Mouse (Mus musculus) adrenal gland, adult 2 months (tissue): ENCODE data around the gene Atpaf1. TPM values are rescaled to one million over a fixed set of nuclear protein-coding genes. Genes with fewer than 3 reads are reported as not detected.

Experiments
- DNase-seq: peaks from one replicate; pipeline ENCODE4 v3.0.0; 2021
- polyA plus RNA-seq: library from polyadenylated mRNA; depleted of rRNA; stranded (reverse); fragments of >200 nt; gene quantifications from 2 replicates; pipeline ENCODE4 v1.2.3, GENCODE M21; 2012; rRNA removed
- total RNA-seq, 2 experiments: library from RNA; stranded (reverse); gene quantifications; 2 replicates each; pipeline ENCODE4 v1.2.3; 2021

The Atpaf1 gene
- total and polyA plus RNA-seq, 3 experiments: 41.9 to 90.6 (median 72.8) TPM

- no peak for DNase-seq
Observed at GRCm38 (mm10) chr4:115848990-115849677, 64.5 kb downstream of the Atpaf1 start.

- DNase-seq: no peak
Observed at GRCm38 (mm10) chr4:115850111-115850510, 65.5 kb downstream of the Atpaf1 start.

- no peak for DNase-seq
Observed at GRCm38 (mm10) chr4:115850631-115851030, 66.0 kb downstream of the Atpaf1 start.

- DNase-seq: no peak
Observed at GRCm38 (mm10) chr4:115851569-115851968, 67.0 kb downstream of the Atpaf1 start.

DNA sequence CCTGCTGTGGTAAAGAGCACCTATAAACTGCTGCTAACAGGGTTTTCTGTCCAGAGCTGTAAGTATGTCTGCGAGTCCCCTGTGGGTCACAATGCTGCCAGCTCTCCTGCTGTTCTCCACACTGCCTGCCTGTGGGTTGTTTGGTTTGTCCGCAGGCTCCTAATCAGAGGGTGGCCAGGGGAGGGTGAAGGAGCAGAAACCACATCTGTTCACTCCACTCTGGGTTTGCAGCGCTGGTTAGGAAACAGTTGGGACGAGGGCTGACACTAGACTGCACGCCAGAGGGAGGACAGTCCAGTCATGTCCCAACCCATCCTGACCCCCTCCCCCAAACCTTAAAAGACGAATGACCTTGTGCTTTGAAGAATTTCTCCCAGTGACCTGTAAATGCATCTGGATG lies 70.5 kb downstream of the Atpaf1 start:
- DNase-seq: no peak

DNA sequence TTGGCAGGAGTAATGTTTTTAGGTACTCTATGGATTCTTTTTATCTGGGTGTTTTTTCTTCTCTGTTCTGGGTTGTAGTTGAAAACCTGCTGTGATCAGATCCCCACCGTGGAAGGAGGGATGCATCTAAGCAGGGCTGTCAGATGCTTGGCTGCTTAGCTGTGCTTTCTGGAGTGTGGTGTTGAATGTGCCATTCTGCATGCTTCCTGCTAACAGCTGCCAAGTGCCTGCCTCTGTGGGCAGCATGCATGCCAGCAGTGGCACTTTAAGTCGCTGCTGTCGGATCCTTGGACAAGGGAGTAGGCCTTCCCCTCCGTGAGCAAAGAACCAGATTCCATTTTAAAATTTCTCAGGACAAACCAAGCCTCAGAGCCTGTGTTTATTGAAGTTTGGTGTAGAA lies 71.0 kb downstream of the Atpaf1 start:
- no peak for DNase-seq

DNA sequence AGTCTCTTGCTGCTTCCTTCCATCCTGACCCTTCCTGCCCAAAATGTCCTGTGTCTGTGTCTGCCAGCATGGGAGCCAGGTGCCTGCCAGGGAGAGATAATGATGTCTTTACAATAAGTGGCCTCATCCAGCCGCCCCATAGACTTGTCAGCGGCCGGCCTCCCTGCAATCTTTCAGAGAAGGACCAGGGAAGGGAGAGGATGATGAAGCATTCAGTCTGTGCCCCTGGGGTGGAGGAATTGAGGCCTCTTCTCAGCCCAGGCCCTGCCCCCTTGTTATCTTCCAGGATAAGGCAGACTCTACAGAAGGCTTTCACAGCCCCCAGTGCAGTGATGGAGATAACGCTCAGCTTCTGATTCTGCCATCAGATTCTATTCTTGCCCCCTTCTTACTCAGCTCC lies 71.7 kb downstream of the Atpaf1 start:
- no peak for DNase-seq

GRCm38 (mm10) chr4:115857293-115857883 lies 72.8 kb downstream of the Atpaf1 start:
- peak; percentile 27 for DNase-seq

DNA sequence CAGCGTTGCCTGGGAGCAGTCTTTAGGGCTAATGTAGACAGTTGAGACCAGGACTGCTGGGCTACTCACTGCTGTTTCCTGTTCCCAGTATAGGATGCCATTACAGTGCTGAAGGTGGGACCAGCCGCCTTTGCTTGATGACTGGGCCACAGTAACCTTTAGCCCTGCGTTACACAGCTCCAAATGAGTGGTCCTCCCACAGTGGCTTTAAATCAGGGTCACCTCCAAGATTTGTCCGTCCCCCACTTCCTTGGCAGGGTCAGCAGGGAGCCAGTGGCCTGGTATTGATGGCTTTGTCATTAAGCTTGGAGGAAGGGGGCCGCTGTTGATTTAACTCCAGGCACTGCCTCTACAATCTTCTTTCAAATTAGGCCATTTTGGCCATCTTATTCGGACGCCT lies 78.7 kb downstream of the Atpaf1 start:
- DNase-seq: no peak

GRCm38 (mm10) chr4:115863880-115864279 lies 79.3 kb downstream of the Atpaf1 start:
- no peak for DNase-seq

Other genes with a start within 250 kb of the Atpaf1 start
- not detected for gene Cyp4a31, start 221.2 kb upstream of the Atpaf1 start, total RNA-seq
- not detected in 2 replicates for gene Cyp4a31, start 221.2 kb upstream of the Atpaf1 start, polyA plus RNA-seq
- under 1 TPM; 0.21 to 0.98 TPM for gene Cyp4a32, start 183.8 kb upstream of the Atpaf1 start, total RNA-seq
- gene Cyp4a32, start 183.8 kb upstream of the Atpaf1 start, polyA plus RNA-seq: not detected in 2 replicates
- 10 to 100 TPM; 32.6 to 41.4 TPM for gene Cyp4b1, start 137.1 kb upstream of the Atpaf1 start, total RNA-seq
- gene Cyp4b1, start 137.1 kb upstream of the Atpaf1 start, polyA plus RNA-seq: 41.1 and 54.0 TPM in 2 replicates
- gene Efcab14, start 47.1 kb upstream of the Atpaf1 start, total RNA-seq: 10 to 100 TPM; 82.3 to 86.1 TPM
- 29.4 and 31.3 TPM in 2 replicates for gene Efcab14, start 47.1 kb upstream of the Atpaf1 start, polyA plus RNA-seq
- gene Tex38, start 3.8 kb upstream of the Atpaf1 start, total RNA-seq: 1 to 10 TPM; 1.6 to 6.5 TPM
- gene Tex38, start 3.8 kb upstream of the Atpaf1 start, polyA plus RNA-seq: 0.38 and 1.1 TPM in 2 replicates
- 10 to 100 TPM; 11.0 to 13.2 TPM for gene Mob3c, start 43.3 kb downstream of the Atpaf1 start, total RNA-seq
- gene Mob3c, start 43.3 kb downstream of the Atpaf1 start, polyA plus RNA-seq: 37.9 and 39.5 TPM in 2 replicates
- 10 to 100 TPM; 36.4 to 41.6 TPM for gene Mknk1, start 54.4 kb downstream of the Atpaf1 start, total RNA-seq
- 47.0 and 60.2 TPM in 2 replicates for gene Mknk1, start 54.4 kb downstream of the Atpaf1 start, polyA plus RNA-seq
- gene Kncn, start 99.6 kb downstream of the Atpaf1 start, total RNA-seq: not detected
- 0.10 TPM in 1 of 2 replicates, not detected in the other for gene Kncn, start 99.6 kb downstream of the Atpaf1 start, polyA plus RNA-seq
- not detected for gene 6430628N08Rik, start 105.9 kb downstream of the Atpaf1 start, total RNA-seq
- not detected in 2 replicates for gene 6430628N08Rik, start 105.9 kb downstream of the Atpaf1 start, polyA plus RNA-seq
- gene Dmbx1, start 155.1 kb downstream of the Atpaf1 start, total RNA-seq: not detected
- not detected in 2 replicates for gene Dmbx1, start 155.1 kb downstream of the Atpaf1 start, polyA plus RNA-seq
- gene Faah, start 233.1 kb downstream of the Atpaf1 start, total RNA-seq: 1 to 10 TPM; 3.7 to 4.8 TPM
- gene Faah, start 233.1 kb downstream of the Atpaf1 start, polyA plus RNA-seq: 4.7 and 8.0 TPM in 2 replicates